Mouse (Mus musculus) spleen, adult 12 weeks (tissue): ENCODE measurements around the gene Tnfrsf13b.

Source experiments
- DNase-seq: peaks from one replicate; pipeline ENCODE4 v3.0.0; 2022; ENCODE audit warnings: low spot score

The Tnfrsf13b gene

GRCm38 (mm10) chr11:61126606-61127355, at the start of gene Tnfrsf13b:
Gene Tnfrsf13b, plus strand, starts transcription at chr11:61126755.
- no peak for DNase-seq

GRCm38 (mm10) chr11:61081624-61082023, 44.9 kb upstream of the Tnfrsf13b start:
- no peak for DNase-seq

DNA sequence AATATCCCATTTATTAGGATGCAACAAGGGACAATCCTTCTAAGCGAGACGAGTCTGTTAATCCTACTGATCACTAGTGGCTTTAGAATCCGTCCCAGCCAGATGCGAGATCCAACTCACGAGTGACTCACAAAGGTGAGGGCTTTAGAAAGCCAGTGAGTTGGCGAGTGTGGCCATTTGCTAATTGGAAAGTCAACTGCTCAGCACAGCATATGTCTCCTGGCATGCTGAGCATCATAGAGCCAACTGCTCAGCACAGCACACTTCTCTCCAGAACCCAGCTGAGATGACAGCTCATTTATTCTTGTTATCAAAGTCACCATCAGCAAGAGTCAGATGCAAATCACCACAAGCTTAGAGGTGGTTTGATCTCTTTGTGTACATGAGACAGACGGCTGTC, 36.4 kb upstream of the Tnfrsf13b start:
- DNase-seq = no peak

- DNase-seq = no peak
Measured at GRCm38 (mm10) chr11:61091192-61091591, 35.4 kb upstream of the Tnfrsf13b start.

DNA sequence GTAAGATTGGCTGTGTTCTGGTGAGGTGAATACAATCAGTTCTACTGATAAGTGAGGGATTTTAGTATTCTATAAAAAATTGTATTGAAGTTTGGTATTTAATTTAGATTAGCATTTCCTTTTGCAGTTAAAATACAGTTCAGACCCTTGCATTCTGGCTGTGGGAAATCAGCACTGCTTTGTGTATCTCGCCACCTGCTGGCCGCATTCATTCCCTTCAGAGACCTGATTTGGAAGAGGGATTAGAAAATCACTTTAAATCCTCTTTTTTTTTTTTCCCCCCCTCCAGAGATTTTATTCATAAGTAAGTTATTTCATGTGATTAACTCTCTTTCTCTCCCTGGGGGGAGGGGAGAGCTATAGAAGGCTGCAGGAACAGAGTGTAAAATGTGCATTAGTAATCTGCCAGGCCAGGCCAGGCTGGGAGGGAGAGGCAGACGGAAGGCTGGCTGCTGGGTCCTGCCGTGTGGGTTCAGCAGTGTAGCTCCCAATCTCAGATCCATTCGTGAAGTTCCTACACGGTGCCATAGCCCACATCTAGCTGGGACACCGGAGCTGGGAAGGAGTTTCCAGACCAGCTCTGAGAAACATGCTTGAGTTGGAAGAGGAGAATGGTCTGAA, 34.8 kb upstream of the Tnfrsf13b start:
- no peak for DNase-seq

- no peak for DNase-seq
Measured at GRCm38 (mm10) chr11:61098046-61098445, 28.5 kb upstream of the Tnfrsf13b start.

- DNase-seq = no peak
Measured at GRCm38 (mm10) chr11:61102397-61103339, 23.9 kb upstream of the Tnfrsf13b start.

DNA sequence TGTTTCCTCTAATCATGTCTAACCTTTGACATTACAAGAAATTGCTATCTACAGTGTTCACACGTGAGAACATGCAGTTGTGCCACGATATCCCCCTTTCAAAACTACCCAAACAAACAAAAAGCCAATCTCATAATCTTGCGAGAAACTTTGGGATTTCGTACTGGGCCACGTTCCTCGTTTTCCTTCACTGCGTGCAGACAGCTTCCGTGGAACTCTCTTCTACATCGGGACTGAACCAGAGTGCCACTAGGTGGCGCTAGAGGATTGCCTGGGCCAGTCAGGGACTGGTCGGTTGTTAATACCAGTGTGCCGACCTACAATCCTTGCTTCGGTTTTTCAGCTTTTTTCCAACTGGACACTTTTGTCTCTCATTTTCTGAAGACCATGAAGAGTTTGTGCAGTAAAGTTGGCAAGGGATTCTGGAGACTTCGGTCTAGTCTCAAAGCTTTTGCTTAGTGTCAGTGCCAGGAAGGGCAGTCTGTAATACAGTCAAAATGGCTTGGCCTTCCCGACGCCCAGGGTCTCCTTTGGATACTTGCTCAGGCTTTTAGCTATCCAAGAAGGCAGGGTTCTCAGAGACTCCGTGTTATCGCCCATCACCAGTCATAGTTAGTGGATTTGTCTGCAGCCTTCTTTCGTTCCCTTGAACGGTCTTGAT, 22.2 kb upstream of the Tnfrsf13b start:
- peak; percentile 67 for DNase-seq

- peak; percentile 30 for DNase-seq
Measured at GRCm38 (mm10) chr11:61108911-61109361, 17.6 kb upstream of the Tnfrsf13b start.

- no peak for DNase-seq
Measured at GRCm38 (mm10) chr11:61109707-61110106, 16.8 kb upstream of the Tnfrsf13b start.

- DNase-seq = no peak
Measured at GRCm38 (mm10) chr11:61110113-61110512, 16.4 kb upstream of the Tnfrsf13b start.

GRCm38 (mm10) chr11:61110928-61111327, 15.6 kb upstream of the Tnfrsf13b start:
- DNase-seq = no peak

DNA sequence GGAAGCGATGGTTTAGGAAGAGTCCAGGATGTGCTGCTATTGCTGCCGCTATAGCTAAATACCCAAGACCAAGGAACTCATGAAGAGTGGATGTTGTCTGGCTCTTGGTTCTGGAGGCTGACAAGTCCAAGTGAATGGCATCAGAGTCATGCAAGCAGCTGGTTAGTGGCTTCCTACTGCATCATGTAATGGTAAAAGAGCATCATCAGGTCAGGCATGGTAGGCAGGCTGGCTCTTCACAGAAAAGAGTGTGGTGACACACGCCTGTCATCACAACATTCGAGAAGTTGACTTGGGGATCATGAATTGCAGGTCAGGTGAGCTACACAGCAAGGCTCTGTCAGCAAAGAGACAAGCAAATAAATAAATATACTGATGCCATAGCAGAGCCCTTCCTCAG, 15.1 kb upstream of the Tnfrsf13b start:
- no peak for DNase-seq

- no peak for DNase-seq
Measured at GRCm38 (mm10) chr11:61112323-61112995, 14.1 kb upstream of the Tnfrsf13b start.

DNA sequence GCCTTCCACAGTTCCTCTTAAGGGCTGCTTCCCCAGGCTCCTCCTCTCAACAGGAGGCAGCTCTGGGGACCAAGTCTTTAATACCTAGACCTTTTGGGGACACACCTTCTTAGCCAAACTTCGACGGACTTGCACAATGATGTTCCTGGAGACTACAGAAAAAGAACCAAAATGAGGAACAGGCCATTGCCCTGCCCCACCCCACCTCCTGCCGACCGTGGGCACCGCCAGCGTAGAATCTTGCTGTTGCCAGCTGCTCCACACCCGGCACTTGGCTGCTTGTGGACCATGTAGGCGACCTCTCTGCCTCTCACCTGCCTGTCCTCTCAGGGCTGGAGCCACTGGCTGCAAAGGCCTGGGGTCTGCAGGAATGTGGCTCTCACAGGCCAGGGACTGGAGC, 10.3 kb upstream of the Tnfrsf13b start:
- no peak for DNase-seq

DNA sequence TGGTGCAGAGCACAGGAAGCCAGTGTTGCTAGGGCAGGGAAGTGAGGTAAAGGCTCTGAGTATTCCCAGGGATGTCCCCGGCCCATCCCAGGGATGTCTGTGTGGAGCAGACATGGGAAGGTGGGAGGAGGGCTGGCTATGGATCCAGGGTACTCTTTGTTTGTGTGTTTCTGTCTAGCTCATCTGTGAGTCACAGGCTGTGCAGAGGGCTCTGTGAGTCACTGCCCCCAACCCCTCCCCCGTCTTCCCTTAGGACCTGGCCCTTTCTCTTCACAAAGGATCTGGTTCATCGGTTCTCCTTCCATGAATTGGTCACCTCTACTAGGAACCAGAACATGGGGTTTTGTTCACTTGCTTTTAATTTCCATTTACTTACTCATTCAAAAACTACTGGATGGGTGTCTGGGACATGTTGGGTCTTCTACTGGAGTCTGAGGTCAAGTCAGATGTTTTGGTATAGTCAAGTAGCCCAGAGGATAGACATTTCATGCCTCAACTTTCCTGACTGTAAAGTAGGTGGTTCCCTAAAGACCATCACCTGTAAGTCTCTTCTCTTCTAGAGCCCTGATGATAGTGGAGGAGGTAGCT, 6.5 kb upstream of the Tnfrsf13b start:
- no peak for DNase-seq

DNA sequence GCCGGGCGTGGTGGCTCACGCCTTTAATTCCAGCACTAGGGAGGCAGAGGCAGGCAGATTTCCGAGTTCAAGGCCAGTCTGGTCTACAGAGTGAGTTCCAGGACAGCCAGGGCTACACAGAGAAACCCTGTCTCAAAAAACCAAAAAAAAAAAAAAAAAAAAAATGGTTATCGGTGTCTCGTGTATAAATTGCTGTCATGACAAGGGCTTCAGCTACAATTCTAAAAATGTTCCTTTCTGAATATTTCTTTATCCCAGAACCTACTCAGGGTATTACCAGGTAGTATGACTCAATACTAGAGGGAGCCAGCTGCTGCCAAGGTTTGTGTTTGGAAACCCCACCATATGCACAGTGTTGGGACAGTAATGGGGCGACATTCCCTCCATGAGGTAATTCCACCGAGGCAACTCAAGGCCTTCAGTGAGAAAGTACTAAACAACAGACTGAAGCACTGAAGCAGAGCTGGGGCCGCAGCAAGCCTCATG, 4.2 kb upstream of the Tnfrsf13b start:
- DNase-seq = no peak

GRCm38 (mm10) chr11:61122769-61123288, 3.7 kb upstream of the Tnfrsf13b start:
- no peak for DNase-seq

DNA sequence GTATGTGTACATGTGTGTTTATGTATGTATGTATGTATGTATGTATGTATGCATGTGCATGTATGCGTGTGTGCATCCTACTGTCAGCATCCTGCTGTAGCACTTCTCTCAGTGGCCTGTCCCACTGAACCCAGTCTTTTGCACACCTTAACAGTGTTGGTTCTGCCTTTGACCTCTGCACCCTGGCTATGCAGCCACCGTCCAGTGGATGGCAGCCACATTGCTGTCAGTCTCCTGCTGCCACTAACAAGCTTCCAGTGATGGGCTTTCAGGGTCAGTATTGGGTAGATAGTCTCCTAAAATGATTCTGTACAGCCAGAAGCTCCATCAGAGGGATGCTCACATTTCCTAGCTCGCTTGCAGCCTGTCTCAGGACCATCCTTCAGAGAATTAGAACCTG, 2.7 kb upstream of the Tnfrsf13b start:
- no peak for DNase-seq

GRCm38 (mm10) chr11:61125970-61126369, 585 bp upstream of the Tnfrsf13b start:
- no peak for DNase-seq
